Mouse (Mus musculus) lung, embryonic 15.5 days (tissue): Measurements from ENCODE around the gene Spata48. TPM values are rescaled to one million over a fixed set of nuclear protein-coding genes. Genes with fewer than 3 reads are reported as not detected.

Experiments
- ATAC-seq: fragments of 200-750 bp; cut with Nextera tagmentation; 2 replicates; pipeline ENCODE4 v1.8.0; 2017; ENCODE audit warnings: moderate number of reproducible peaks, borderline replicate concordance; ENCODE audit not compliant: low FRiP score, low TSS enrichment; ENCODE audit errors: extremely low read depth
- H3K27ac ChIP-seq: fragments of 300-500 bp; sonication (generic); 2 replicates; pipeline ENCODE4 v1.5.1; 2015; ENCODE audit warnings: moderate library complexity, mild to moderate bottlenecking, inconsistent platforms
- H3K27me3 ChIP-seq: fragments of 300-500 bp; sonication (generic); 2 replicates; pipeline ENCODE4 v1.6.1; 2015; ENCODE audit warnings: inconsistent platforms
- H3K36me3 ChIP-seq: fragments of 300-500 bp; sonication (generic); 2 replicates; pipeline ENCODE4 v1.6.1; 2015; ENCODE audit warnings: inconsistent platforms
- H3K4me1 ChIP-seq: fragments of 300-500 bp; sonication (generic); 2 replicates; pipeline ENCODE4 v1.6.1; 2015; ENCODE audit warnings: inconsistent platforms
- H3K4me2 ChIP-seq: fragments of 300-500 bp; sonication (generic); 2 replicates; pipeline ENCODE4 v1.6.1; 2015; ENCODE audit warnings: inconsistent platforms, mild to moderate bottlenecking, moderate library complexity
- H3K4me3 ChIP-seq: fragments of 300-500 bp; sonication (generic); 2 replicates; pipeline ENCODE4 v1.5.1; 2015; ENCODE audit warnings: mild to moderate bottlenecking, inconsistent platforms
- H3K9ac ChIP-seq: fragments of 300-500 bp; sonication (generic); 2 replicates; pipeline ENCODE4 v1.6.1; 2015; ENCODE audit warnings: inconsistent platforms
- H3K9me3 ChIP-seq: fragments of 300-500 bp; sonication (generic); 2 replicates; pipeline ENCODE4 v1.6.1; 2016; ENCODE audit warnings: inconsistent platforms
- WGBS: fragments of 180-500 bp; shearing (Covaris S2); methylation state at CpG from one replicate; pipeline ENCODE4 v1.1.7; 2015; 5-methylcytosine and 5-hydroxymethylcytosine counted together
- polyA plus RNA-seq: library from polyadenylated mRNA; unstranded; fragments of >200 nt; fragmentation: Nextera tagmentation; extraction: Ambion mirVana; gene quantifications from 2 replicates; pipeline ENCODE4 v1.2.1, GENCODE M21; 2015

Spata48 gene
- polyA plus RNA-seq: 0.69 and 1.7 TPM in 2 replicates

DNA sequence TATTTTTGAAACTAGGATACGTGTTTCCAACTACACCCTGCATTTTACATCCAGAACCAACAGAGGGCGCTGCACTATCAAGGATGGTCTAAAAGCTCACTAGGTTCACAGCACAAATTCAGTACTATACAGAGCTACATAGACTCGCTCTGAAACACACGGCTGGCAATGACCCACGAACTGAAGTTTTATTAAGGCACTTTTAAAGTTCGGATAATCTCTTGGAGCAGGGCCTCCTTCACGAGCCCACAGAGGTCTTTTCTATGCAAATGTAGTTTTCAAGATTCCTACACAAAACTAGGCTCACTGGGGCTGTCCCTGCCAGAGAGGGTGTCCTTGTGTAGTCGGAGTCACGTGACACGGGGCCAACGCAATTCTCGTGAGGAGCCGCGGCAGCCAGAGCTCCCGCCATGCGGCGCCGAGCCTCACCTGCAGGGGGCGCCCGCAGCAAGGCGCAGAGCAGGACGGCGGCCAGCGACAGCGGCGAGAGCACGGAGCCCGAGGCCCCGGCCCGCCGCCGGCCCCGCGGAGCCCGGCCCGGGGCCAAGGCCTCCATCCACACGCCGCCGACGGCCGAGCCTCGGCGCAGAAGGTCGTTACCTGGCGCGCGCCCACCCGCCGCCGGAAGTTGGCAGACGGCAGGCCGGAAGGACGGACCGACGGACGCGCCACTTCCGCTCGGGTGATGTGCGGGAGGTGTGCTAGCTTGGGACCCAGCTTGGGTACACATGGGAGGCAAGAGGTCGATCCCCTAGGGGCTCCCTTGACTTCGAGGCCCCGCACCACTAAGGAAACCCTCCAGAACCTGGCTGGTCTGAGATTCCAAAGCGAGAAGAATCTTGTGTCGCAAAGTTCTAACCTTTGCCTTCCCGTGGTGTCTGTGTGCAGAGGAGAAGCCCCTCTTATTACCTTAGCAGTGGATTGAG is at the start of gene Spata48, which contains the start of gene Zpbp:
Spata48 (plus strand) TSS at position 460 of the 926 bp plus-strand sequence.
Zpbp (minus strand) TSS at position 774 of the 926 bp plus-strand sequence.
- Histone ChIP-seq H3K27ac (peak within 1 kb of the TSS; percentile 78), H3K4me1 (peaks cover 7% of the 10 kb centered on the region; the same call in 1 of the 2 replicates), H3K27me3 (no peaks in the 10 kb centered on the region), H3K9me3 (no peaks in the 10 kb centered on the region), H3K4me2 (peak within 1 kb of the TSS; percentile 84), H3K36me3 (no peaks in the 10 kb centered on the region), H3K4me3 (peak within 1 kb of the TSS; percentile 75), H3K9ac (peak within 1 kb of the TSS; percentile 70)
- 3% methylated on average over 66 of the region's 66 CpGs for WGBS
- ATAC-seq: peak; percentile 98

DNA sequence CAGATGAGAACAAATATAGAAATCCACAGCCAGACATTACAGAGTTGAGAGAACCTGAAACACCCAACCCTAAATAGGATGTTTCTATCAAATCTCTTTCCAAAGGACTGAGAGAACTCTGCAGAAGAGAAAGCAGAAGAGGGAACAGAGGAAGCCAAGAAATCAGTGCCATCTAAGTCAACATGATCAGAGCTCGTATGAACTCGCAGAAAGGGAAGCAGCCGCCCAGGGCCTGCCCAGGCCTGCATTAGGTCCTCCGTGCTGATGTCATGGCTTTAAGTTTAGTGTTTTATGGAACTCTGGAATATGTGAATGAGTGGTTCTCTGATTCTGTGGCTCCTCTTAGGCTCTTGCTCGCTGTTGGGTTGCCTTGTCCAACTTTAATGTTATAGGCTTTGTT is 47.7 kb upstream of the Spata48 start:
- H3K27me3 ChIP-seq: no peaks in the 10 kb centered on the region
- no peak overlapping the region for H3K4me3 ChIP-seq
- no peak overlapping the region for H3K27ac ChIP-seq
- H3K9me3 ChIP-seq: no peaks in the 10 kb centered on the region
- no peaks in the 10 kb centered on the region for H3K4me1 ChIP-seq
- no peak overlapping the region for H3K4me2 ChIP-seq
- no peaks in the 10 kb centered on the region for H3K36me3 ChIP-seq
- no peak overlapping the region for H3K9ac ChIP-seq
- ATAC-seq: no peak
- WGBS: 79% methylated on average over 5 of the region's 5 CpGs

GRCm38 (mm10) chr11:11417356-11417755 is 44.5 kb upstream of the Spata48 start:
- Histone ChIP-seq H3K27ac (no peak overlapping the region), H3K4me1 (no peaks in the 10 kb centered on the region), H3K4me3 (no peak overlapping the region), H3K9me3 (no peaks in the 10 kb centered on the region), H3K27me3 (no peaks in the 10 kb centered on the region), H3K36me3 (no peaks in the 10 kb centered on the region), H3K4me2 (no peak overlapping the region), H3K9ac (no peak overlapping the region)
- 74% methylated on average over 2 of the region's 2 CpGs for WGBS
- ATAC-seq: no peak

DNA sequence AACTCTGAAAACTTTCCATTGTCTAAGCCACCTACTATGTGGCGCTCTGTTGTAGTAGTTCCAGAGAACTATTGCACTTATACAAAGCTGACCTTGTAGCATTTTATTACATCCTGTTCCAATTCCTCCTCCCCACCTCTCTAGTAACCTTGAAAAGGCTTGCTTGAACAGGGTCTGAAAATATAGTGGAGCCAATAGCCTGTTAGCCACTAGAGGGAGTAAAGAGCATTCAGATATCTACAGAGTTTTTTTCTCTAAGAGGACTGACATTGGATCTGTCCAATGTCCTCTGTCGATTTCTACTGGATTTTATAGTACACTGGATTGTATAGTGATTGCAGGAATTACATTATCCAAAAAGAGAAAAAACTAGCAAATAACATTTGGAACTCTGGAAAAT is 6.9 kb upstream of the Spata48 start:
- Histone ChIP-seq H3K4me3 (no peak overlapping the region), H3K36me3 (no peaks in the 10 kb centered on the region), H3K27me3 (no peaks in the 10 kb centered on the region), H3K4me1 (no peaks in the 10 kb centered on the region), H3K4me2 (no peak overlapping the region), H3K9me3 (no peaks in the 10 kb centered on the region), H3K9ac (no peak overlapping the region), H3K27ac (no peak overlapping the region)
- ATAC-seq: no peak
- WGBS: 29% methylated on average over 2 of the region's 2 CpGs

GRCm38 (mm10) chr11:11462561-11462890 is 632 bp downstream of the Spata48 start:
- H3K4me2 ChIP-seq: peak overlapping the region; percentile 84
- peaks cover 7% of the 10 kb centered on the region; the same call in 1 of the 2 replicates for H3K4me1 ChIP-seq
- H3K9ac ChIP-seq: peak overlapping the region; percentile 70
- no peaks in the 10 kb centered on the region for H3K36me3 ChIP-seq
- no peaks in the 10 kb centered on the region for H3K27me3 ChIP-seq
- 82% methylated on average over 5 of the region's 5 CpGs for WGBS
- peak overlapping the region; percentile 75 for H3K4me3 ChIP-seq
- H3K27ac ChIP-seq: no peak overlapping the region
- H3K9me3 ChIP-seq: no peaks in the 10 kb centered on the region
- no peak for ATAC-seq

GRCm38 (mm10) chr11:11468924-11469323 is 7.0 kb downstream of the Spata48 start:
- Histone ChIP-seq H3K27me3 (no peaks in the 10 kb centered on the region), H3K27ac (no peak overlapping the region), H3K4me2 (no peak overlapping the region), H3K4me3 (no peak overlapping the region), H3K9ac (no peak overlapping the region), H3K4me1 (no peaks in the 10 kb centered on the region), H3K36me3 (no peaks in the 10 kb centered on the region), H3K9me3 (no peaks in the 10 kb centered on the region)
- no peak for ATAC-seq

- 41% methylated on average over 8 of the region's 8 CpGs for WGBS
- H3K4me3 ChIP-seq: no peak overlapping the region
- no peaks in the 10 kb centered on the region for H3K9me3 ChIP-seq
- H3K36me3 ChIP-seq: no peaks in the 10 kb centered on the region
- ATAC-seq: no peak
- H3K9ac ChIP-seq: no peak overlapping the region
- H3K4me2 ChIP-seq: no peak overlapping the region
- no peaks in the 10 kb centered on the region for H3K27me3 ChIP-seq
- no peaks in the 10 kb centered on the region for H3K4me1 ChIP-seq
- no peak overlapping the region for H3K27ac ChIP-seq
These were observed 22.5 kb downstream of the Spata48 start for GRCm38 (mm10) chr11:11484378-11484777.

DNA sequence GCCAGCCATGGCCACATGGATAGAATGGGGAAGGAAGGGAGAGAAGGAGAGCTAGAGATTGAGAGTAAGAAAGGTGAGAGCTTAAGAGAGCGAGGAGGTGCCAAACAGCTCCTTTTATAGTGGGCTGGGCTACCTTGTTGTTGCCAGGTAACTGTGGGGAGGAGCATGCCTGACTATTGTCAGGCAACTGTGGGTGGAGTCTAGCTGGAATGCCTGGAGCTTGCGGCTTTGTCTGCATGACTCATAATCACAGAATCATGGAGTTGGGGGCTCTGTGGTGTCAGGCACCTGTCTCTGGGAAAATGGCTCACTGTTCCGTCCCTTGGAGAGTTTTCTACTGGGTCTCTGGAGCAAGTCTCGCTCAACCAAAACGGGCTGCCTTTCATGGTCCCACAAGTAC is 30.1 kb downstream of the Spata48 start:
- H3K9me3 ChIP-seq: no peaks in the 10 kb centered on the region
- 60% methylated on average over 5 of the region's 5 CpGs for WGBS
- ATAC-seq: no peak

GRCm38 (mm10) chr11:11495697-11496096 is 33.8 kb downstream of the Spata48 start:
- no peak for ATAC-seq
- WGBS: 80% methylated on average over 2 of the region's 2 CpGs
- H3K27me3 ChIP-seq: no peaks in the 10 kb centered on the region
- no peak overlapping the region for H3K4me2 ChIP-seq
- no peaks in the 10 kb centered on the region for H3K36me3 ChIP-seq
- H3K9ac ChIP-seq: no peak overlapping the region
- H3K4me3 ChIP-seq: no peak overlapping the region
- no peaks in the 10 kb centered on the region for H3K9me3 ChIP-seq
- H3K27ac ChIP-seq: no peak overlapping the region
- H3K4me1 ChIP-seq: no peaks in the 10 kb centered on the region

More for the DNA sequence above, 30.1 kb downstream of the Spata48 start:
- Histone ChIP-seq H3K36me3 (no peaks in the 10 kb centered on the region), H3K9ac (no peak overlapping the region), H3K4me2 (no peak overlapping the region), H3K4me3 (no peak overlapping the region), H3K27me3 (no peaks in the 10 kb centered on the region), H3K27ac (no peak overlapping the region), H3K4me1 (no peaks in the 10 kb centered on the region)

- Histone ChIP-seq H3K27ac (no peak overlapping the region), H3K9ac (no peak overlapping the region), H3K4me2 (no peak overlapping the region), H3K27me3 (no peaks in the 10 kb centered on the region), H3K36me3 (no peaks in the 10 kb centered on the region), H3K4me1 (no peaks in the 10 kb centered on the region), H3K4me3 (no peak overlapping the region), H3K9me3 (no peaks in the 10 kb centered on the region)
- no peak for ATAC-seq
- 22% methylated on average over 10 of the region's 10 CpGs for WGBS
These were observed 38.0 kb downstream of the Spata48 start for GRCm38 (mm10) chr11:11499944-11500343.

- Histone ChIP-seq H3K4me3 (no peak overlapping the region), H3K9ac (no peak overlapping the region), H3K27ac (no peak overlapping the region), H3K9me3 (no peaks in the 10 kb centered on the region), H3K27me3 (no peaks in the 10 kb centered on the region), H3K36me3 (no peaks in the 10 kb centered on the region), H3K4me2 (no peak overlapping the region), H3K4me1 (no peaks in the 10 kb centered on the region)
- ATAC-seq: no peak
- WGBS: 71% methylated on average over 2 of the region's 2 CpGs
These were observed 44.3 kb downstream of the Spata48 start for GRCm38 (mm10) chr11:11506187-11506586.

DNA sequence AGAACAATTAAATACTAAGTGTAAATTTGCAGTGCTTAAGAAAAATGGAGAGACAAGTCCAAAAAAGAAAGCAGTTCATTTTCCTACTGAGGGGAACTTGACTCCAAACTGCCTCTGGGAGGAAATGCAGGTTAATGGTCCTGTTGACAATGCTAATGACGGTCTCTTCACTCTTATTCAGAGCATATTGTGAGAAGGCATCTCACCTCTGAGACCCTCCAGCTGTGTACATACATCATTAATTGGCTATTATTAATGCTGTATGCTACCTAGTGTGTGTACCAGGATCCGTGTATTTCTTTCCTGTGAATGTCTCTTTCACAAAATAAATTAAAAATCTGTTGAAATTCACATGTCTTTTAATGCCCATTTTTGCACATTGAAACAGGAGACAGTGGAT is 47.5 kb downstream of the Spata48 start:
- Histone ChIP-seq H3K9me3 (no peaks in the 10 kb centered on the region), H3K36me3 (no peaks in the 10 kb centered on the region), H3K9ac (no peak overlapping the region), H3K4me3 (no peak overlapping the region), H3K27me3 (no peaks in the 10 kb centered on the region), H3K4me1 (no peaks in the 10 kb centered on the region), H3K27ac (no peak overlapping the region), H3K4me2 (no peak overlapping the region)
- no peak for ATAC-seq
- 63% methylated on average over 2 of the region's 2 CpGs for WGBS
